Mouse (Mus musculus) heart, postnatal 0 days (tissue): ENCODE measurements around the gene Arhgef6. TPM values are rescaled to one million over a fixed set of nuclear protein-coding genes. Genes with fewer than 3 reads are reported as not detected.
A peak's percentile ranks its signal among the peaks of the same experiment; 100 is the strongest.

Experiments used
- ATAC-seq: fragments of 200-750 bp; cut with Nextera tagmentation; 2 replicates; pipeline ENCODE4 v1.8.0; 2017; ENCODE audit warnings: low read depth, moderate number of reproducible peaks, moderate library complexity; ENCODE audit not compliant: insufficient read depth
- DNase-seq: peaks from one replicate; pipeline ENCODE4 v3.0.0-alpha.2; 2016; ENCODE audit warnings: low spot score
- H3K27ac ChIP-seq: fragments of 300-500 bp; sonication (generic); 2 replicates; pipeline ENCODE4 v1.5.1; 2014; ENCODE audit warnings: low read depth, mild to moderate bottlenecking
- H3K27me3 ChIP-seq: fragments of 300-500 bp; sonication (generic); 2 replicates; pipeline ENCODE4 v1.6.1; 2014; ENCODE audit warnings: low read length, mixed read lengths; ENCODE audit not compliant: control insufficient read depth, insufficient read depth
- H3K36me3 ChIP-seq: fragments of 300-500 bp; sonication (generic); replicated peaks from 2 replicates; pipeline ENCODE4 v1.6.1; 2014; ENCODE audit warnings: low read length, mixed read lengths; ENCODE audit not compliant: control insufficient read depth, insufficient read depth
- H3K4me1 ChIP-seq: fragments of 300-500 bp; sonication (generic); 2 replicates; pipeline ENCODE4 v1.6.1; 2014; ENCODE audit warnings: antibody characterized with exemption; ENCODE audit not compliant: control insufficient read depth, insufficient read depth
- H3K4me2 ChIP-seq: fragments of 300-500 bp; sonication (generic); 2 replicates; pipeline ENCODE4 v1.6.1; 2014; ENCODE audit warnings: low read depth, mild to moderate bottlenecking, low read length, moderate library complexity
- H3K4me3 ChIP-seq: fragments of 300-500 bp; sonication (generic); 2 replicates; pipeline ENCODE4 v1.5.1; 2014; ENCODE audit warnings: low read depth, low read length
- H3K9ac ChIP-seq: fragments of 300-500 bp; sonication (generic); replicated peaks from 2 replicates; pipeline ENCODE4 v1.6.1; 2014; ENCODE audit warnings: low read depth, low read length, mixed read lengths
- H3K9me3 ChIP-seq: fragments of 300-500 bp; sonication (generic); replicated peaks from 2 replicates; pipeline ENCODE4 v1.6.1; 2016; ENCODE audit warnings: low read length; ENCODE audit not compliant: control insufficient read depth
- CTCF ChIP-seq: IDR thresholded peaks from 2 replicates; pipeline ENCODE4 v1.5.1; 2016; ENCODE audit warnings: antibody characterized with exemption, control low read depth, low read depth
- EP300 ChIP-seq: IDR thresholded peaks from 2 replicates; pipeline ENCODE4 v1.6.1; 2016; ENCODE audit warnings: antibody characterized with exemption, low read depth
- WGBS: fragments of 180-500 bp; shearing (Covaris S2); extraction: QIAGEN DNeasy Blood & Tissue Kit; methylation state at CpG from one replicate; pipeline ENCODE4 v1.1.7; 2014; 5-methylcytosine and 5-hydroxymethylcytosine counted together
- polyA plus RNA-seq: library from polyadenylated mRNA; unstranded; fragments of >200 nt; fragmentation: Nextera tagmentation; extraction: Ambion mirVana; gene quantifications from 2 replicates; pipeline ENCODE4 v1.2.1, GENCODE M21; 2015
- total RNA-seq: library from RNA; depleted of rRNA; stranded (reverse); fragments of >200 nt; gene quantifications from 2 replicates; pipeline ENCODE4 v1.2.3, GENCODE M21; 2014; ENCODE audit warnings: low replicate concordance

Arhgef6 gene
- total and polyA plus RNA-seq, 2 experiments from 2014 or later = 33.6 to 69.1 TPM

DNA sequence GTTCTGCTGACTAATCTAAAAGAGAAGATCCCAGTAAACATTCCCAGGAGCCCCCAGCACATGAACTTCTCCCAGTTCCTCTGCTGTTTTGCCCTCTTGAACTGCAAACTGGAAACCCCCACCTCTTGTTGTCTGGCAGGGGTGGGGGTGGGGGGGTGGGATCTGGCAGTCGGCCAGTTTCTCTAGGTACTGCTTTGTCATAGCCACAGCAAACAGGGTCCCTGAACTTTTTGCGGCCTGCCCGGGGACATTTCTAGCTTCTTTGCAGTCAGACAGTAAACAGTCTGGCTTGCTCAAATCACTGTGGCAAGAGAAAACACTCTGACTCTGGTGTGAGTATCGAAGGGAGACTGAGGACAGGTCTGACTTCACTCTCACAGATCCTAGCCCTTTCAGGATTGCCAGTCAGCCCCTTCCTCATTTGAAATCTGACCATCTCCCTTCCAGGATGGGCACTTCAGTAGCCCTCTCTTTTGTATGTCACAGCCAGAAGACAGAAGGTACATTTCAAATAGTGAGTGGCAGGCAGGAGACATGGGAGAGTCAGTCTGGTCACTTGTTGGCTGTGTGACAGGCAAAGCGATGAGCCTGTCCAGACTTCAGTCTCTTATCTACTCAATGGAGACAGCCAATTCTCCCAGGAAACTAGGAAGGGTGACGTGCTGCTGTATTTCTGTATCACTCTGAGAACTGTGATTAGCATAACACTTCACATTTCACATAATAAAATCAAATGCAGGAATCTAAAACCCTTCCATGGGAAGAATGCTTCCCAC is 60.8 kb downstream of the Arhgef6 start:
- 21% methylated on average over 6 of the region's 6 CpGs for WGBS
- H3K4me3 ChIP-seq = no peak overlapping the region
- ATAC-seq (peak; percentile 88), DNase-seq (peak; percentile 68)
- 0 out of 2 replicates have a peak, but pooled peaks have one; percentile 13 for TF ChIP-seq EP300
- no peak for TF ChIP-seq CTCF
- H3K9ac ChIP-seq = no peak overlapping the region
- 0 out of 2 replicates have a peak, but pooled peaks cover 5% of the 10 kb centered on the region for H3K4me1 ChIP-seq
- no peaks in the 10 kb centered on the region for H3K27me3 ChIP-seq
- no peaks in the 10 kb centered on the region for H3K9me3 ChIP-seq
- peak overlapping the region; percentile 88 for H3K27ac ChIP-seq
- no peaks in the 10 kb centered on the region for H3K36me3 ChIP-seq
- H3K4me2 ChIP-seq = 0 out of 2 replicates have a peak overlapping the region, but pooled peaks have one; percentile 6

DNA sequence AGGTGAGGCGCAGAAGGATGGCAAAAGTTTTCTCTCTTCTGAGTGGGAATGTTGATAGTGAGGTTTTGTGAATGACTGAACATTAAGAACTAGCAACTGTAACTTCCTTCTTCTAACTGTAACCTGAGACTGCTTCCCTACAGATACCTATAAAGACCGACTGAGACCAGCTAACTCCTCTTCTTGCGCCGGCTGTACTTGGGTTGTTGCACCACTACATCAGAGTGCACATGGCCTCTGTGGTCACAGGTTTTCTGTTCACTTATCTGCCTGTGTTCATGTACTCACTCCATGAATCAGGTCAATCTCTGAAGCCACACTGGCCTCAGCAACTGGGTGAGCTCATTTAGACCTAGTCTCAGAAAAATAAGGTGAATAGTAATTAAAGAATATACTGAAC is 75.0 kb downstream of the Arhgef6 start:
- Histone ChIP-seq H3K9ac (no peak overlapping the region), H3K9me3 (no peaks in the 10 kb centered on the region), H3K4me1 (no peaks in the 10 kb centered on the region), H3K27me3 (no peaks in the 10 kb centered on the region), H3K27ac (no peak overlapping the region), H3K36me3 (no peaks in the 10 kb centered on the region), H3K4me3 (no peak overlapping the region), H3K4me2 (no peak overlapping the region)
- 78% methylated on average over 4 of the region's 4 CpGs for WGBS
- DNase-seq = no peak
- TF ChIP-seq EP300 = no peak
- no peak for TF ChIP-seq CTCF
- ATAC-seq = no peak

DNA sequence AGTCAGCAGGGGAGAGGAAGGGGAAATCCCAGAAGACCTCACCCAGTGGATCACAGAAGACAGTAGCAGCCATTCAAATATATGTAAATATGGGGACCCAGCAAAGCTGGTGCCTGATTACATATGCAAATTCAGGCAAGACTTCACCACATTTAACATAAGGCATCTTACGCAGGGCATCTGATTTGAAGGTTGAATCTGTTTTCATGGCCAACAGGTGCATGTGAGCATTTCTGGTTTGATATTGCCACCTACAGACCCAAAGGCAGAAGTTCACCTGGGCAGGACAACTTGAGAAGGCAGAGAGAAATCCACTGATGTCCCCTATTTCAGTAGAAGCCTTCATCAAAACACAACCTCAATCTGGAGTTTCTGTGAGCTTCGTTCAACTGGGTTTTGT is 77.8 kb downstream of the Arhgef6 start:
- ATAC-seq = no peak
- H3K9me3 ChIP-seq = no peaks in the 10 kb centered on the region
- TF ChIP-seq CTCF = peak; percentile 29
- no peak for TF ChIP-seq EP300

GRCm38 (mm10) chrX:57253329-57254055 is 85.0 kb downstream of the Arhgef6 start:
- H3K9me3 ChIP-seq = no peaks in the 10 kb centered on the region
- H3K27me3 ChIP-seq = no peaks in the 10 kb centered on the region
- no peaks in the 10 kb centered on the region for H3K36me3 ChIP-seq
- DNase-seq (no peak), ATAC-seq (no peak)
- no peak overlapping the region for H3K9ac ChIP-seq
- 52% methylated on average over 7 of the region's 7 CpGs for WGBS
- H3K4me2 ChIP-seq = no peak overlapping the region
- no peak overlapping the region for H3K4me3 ChIP-seq
- no peaks in the 10 kb centered on the region for H3K4me1 ChIP-seq
- TF ChIP-seq EP300 (no peak), CTCF (no peak)
- no peak overlapping the region for H3K27ac ChIP-seq

More for the DNA sequence above, 77.8 kb downstream of the Arhgef6 start:
- H3K36me3 ChIP-seq = no peaks in the 10 kb centered on the region
- no peaks in the 10 kb centered on the region for H3K4me1 ChIP-seq
- H3K9ac ChIP-seq = no peak overlapping the region
- no peak overlapping the region for H3K27ac ChIP-seq
- WGBS = 63% methylated on average over 2 of the region's 2 CpGs
- no peak overlapping the region for H3K4me3 ChIP-seq
- no peak for DNase-seq
- no peaks in the 10 kb centered on the region for H3K27me3 ChIP-seq
- no peak overlapping the region for H3K4me2 ChIP-seq

- no peak overlapping the region for H3K27ac ChIP-seq
- no peak overlapping the region for H3K4me3 ChIP-seq
- no peaks in the 10 kb centered on the region for H3K27me3 ChIP-seq
- peaks cover 6% of the 10 kb centered on the region for H3K36me3 ChIP-seq
- no peak overlapping the region for H3K4me2 ChIP-seq
- no peak overlapping the region for H3K9ac ChIP-seq
- TF ChIP-seq EP300 = no peak
- TF ChIP-seq CTCF = no peak
- ATAC-seq (no peak), DNase-seq (no peak)
- no peaks in the 10 kb centered on the region for H3K4me1 ChIP-seq
- H3K9me3 ChIP-seq = no peaks in the 10 kb centered on the region
- 67% methylated on average over 3 of the region's 3 CpGs for WGBS
Observed at GRCm38 (mm10) chrX:57238572-57238971, 100.0 kb downstream of the Arhgef6 start.
